In the genomic region with DNA sequence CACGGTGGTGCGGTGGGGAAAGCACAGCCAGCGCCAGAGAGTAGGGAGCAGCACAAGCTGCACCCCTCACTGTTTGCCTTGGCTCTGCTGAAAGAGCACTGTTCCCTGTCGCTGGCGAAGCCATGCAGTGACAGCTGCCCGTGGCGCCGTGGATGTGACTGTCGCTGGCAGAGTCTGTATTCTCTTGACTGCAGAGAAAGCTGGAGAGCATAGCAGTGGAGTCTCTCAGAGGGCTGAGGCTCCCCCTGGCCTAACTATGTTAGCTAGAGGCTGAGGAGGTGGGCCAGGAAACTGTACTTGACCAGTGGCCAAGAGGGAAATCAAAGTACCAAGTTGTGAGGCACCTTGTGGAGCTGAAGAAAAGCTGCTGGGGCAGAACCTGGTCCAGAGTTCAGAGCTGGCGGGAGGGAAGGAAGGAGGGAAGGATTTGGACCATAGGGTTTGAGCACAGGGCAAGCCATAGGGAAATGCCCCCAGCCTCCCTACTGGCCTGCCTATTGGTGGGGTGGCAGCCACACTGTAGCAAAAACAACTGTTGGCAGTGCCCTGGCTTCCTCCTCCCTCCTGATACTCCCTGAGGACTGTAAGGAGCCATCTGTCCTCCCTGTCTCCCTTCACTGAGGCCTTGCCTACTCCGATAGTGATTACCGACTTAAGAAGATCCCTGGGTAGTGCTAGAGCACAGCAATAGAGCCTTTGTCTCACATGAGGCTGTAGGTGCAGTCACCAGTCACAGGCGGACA, we compare ENCODE assay signal across 8 mouse cellular contexts. TPM values are rescaled to one million over a fixed set of nuclear protein-coding genes. Genes with fewer than 3 reads are reported as not detected.
DNase-seq lines count a peak whose midpoint lies in the region; ATAC-seq lines count a peak whose summit lies in the region.

No protein-coding gene starts in this region.

- H3K4me1 ChIP-seq in liver, embryonic 11.5 days (replicated peaks; ENCODE audit: control insufficient read depth, insufficient read depth, low read length) = peaks cover 26% of the 10 kb centered on the region

- H3K27ac ChIP-seq in liver, embryonic 11.5 days (ENCODE audit: low read depth, low read length) = no peak overlapping the region; the same call in 1 of the 2 replicates

- no peak for DNase-seq in liver, embryonic 11.5 days (ENCODE audit: low spot score)
- no peak for DNase-seq in liver
- DNase-seq in cerebellum, postnatal 36 days = peak; percentile 54 to 55
- peak; percentile 77 for DNase-seq in kidney, postnatal 14 days
- peak; percentile 57 to 69 for DNase-seq in right cerebral cortex, postnatal 36 days (ENCODE audit: low spot score in 2 of 2)
- no peak for DNase-seq in embryo, embryonic 10 days (ENCODE audit: low spot score)
- DNase-seq in gastrocnemius, postnatal 10 days = no peak
- no peak for DNase-seq in spleen, postnatal 36 days (ENCODE audit: low spot score in 2 of 2)

- peak overlapping the region; percentile 17; the same call in 1 of the 2 replicates for H3K9ac ChIP-seq in liver, embryonic 11.5 days (ENCODE audit: low read depth, low read length)

- WGBS in liver, embryonic 11.5 days = 88% methylated on average over 13 of the region's 13 CpGs

- no peak overlapping the region for H3K4me2 ChIP-seq in liver, embryonic 11.5 days

- no peaks in the 10 kb centered on the region for H3K9me3 ChIP-seq in liver, embryonic 11.5 days (ENCODE audit: control insufficient read depth, low read length)

- no peak for ATAC-seq in liver, embryonic 11.5 days (replicated peaks; ENCODE audit: low FRiP score)

- H3K36me3 ChIP-seq in liver, embryonic 11.5 days (ENCODE audit: control insufficient read depth, insufficient read depth, low read length) = peaks cover 78% of the 10 kb centered on the region

- no peak overlapping the region for H3K4me3 ChIP-seq in liver, embryonic 11.5 days (ENCODE audit: low read depth, low read length)

- no peaks in the 10 kb centered on the region for H3K27me3 ChIP-seq in liver, embryonic 11.5 days (replicated peaks; ENCODE audit: control insufficient read depth, insufficient read depth, low read length)

RNA-seq across cellular contexts. Expression of gene Kmt5a, which starts 13.8 kb away (rescaled TPM):
- 132 and 145 TPM in 2 replicates for polyA plus RNA-seq in liver, embryonic 11.5 days (2014; fragmentation: Nextera tagmentation; extraction: Ambion mirVana)
- 10 to 100 TPM; 37.2 to 43.6 TPM for total RNA-seq in gastrocnemius, postnatal 10 days (2021)

RNA-seq across cellular contexts. Expression of gene Rilpl2, which starts 24.7 kb away (rescaled TPM):
- 18.7 and 19.8 TPM in 2 replicates for polyA plus RNA-seq in liver, embryonic 11.5 days (2014; fragmentation: Nextera tagmentation; extraction: Ambion mirVana)
- 1 to 10 TPM; 6.6 to 7.9 TPM for total RNA-seq in gastrocnemius, postnatal 10 days (2021)

RNA-seq across cellular contexts. Expression of gene Sbno1, which starts 27.7 kb away (rescaled TPM):
- polyA plus RNA-seq in liver, embryonic 11.5 days (2014; fragmentation: Nextera tagmentation; extraction: Ambion mirVana) = 75.2 and 86.4 TPM in 2 replicates
- total RNA-seq in gastrocnemius, postnatal 10 days (2021) = 10 to 100 TPM; 38.8 to 44.3 TPM

RNA-seq across cellular contexts. Expression of gene Snrnp35, which starts 29.4 kb away (rescaled TPM):
- 13.6 and 14.0 TPM in 2 replicates for polyA plus RNA-seq in liver, embryonic 11.5 days (2014; fragmentation: Nextera tagmentation; extraction: Ambion mirVana)
- 10 to 100 TPM; 21.8 to 23.6 TPM for total RNA-seq in gastrocnemius, postnatal 10 days (2021)

Comparison
In these comparisons a context has a peak if more than half of its experiments do, and no peak if none do; other contexts are left out.
1. DNase-seq: peak in cerebellum, postnatal 36 days (2 of 2), kidney, postnatal 14 days (single experiment) and right cerebral cortex, postnatal 36 days (2 of 2); none in liver, embryonic 11.5 days (single experiment), liver (single experiment), embryo, embryonic 10 days (single experiment), gastrocnemius, postnatal 10 days (single experiment) and spleen, postnatal 36 days (0 of 2).